Mouse (Mus musculus) MN1 (cell line): ENCODE measurements around the gene Ttll2.
"Not testable (repeated sequence)": the region's sequence is repeated elsewhere in the genome, so short reads cannot be mapped to it uniquely, and the experiment has no call there.

Experiments
- DNase-seq: peaks from one replicate; pipeline ENCODE4 v3.0.0-alpha.2; 2016; ENCODE audit warnings: low spot score

Gene Ttll2

GRCm38 (mm10) chr17:7352596-7352995, at the start of gene Ttll2:
TSS of gene Ttll2 (minus strand) at chr17:7352696.
- DNase-seq, result not testable (repeated sequence)

GRCm38 (mm10) chr17:7399770-7400169, 47.3 kb upstream of the Ttll2 start:
- DNase-seq, result not testable (repeated sequence)

- not testable (repeated sequence) for DNase-seq
Observed at GRCm38 (mm10) chr17:7398198-7398847, 45.8 kb upstream of the Ttll2 start.

DNA sequence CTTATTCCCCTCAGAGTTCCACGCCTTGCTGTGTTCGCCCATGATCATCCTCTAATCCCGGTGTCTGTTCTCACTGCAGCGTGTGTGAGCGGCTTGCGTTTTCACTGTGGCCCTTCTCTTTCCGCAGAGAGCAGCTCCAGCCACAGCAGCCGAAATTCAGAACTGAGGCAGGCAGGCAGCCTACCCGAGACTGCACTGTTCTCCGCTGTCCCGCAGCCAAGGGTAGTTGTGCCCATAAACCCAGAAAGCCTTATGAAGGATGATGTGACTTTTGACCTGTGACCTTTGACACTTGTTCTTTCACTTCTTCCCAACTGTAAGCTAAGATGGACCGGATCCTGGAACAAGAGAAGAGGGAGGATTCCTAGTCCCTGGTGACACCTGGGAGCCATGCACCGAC, 44.6 kb upstream of the Ttll2 start:
- DNase-seq, result not testable (repeated sequence)

DNA sequence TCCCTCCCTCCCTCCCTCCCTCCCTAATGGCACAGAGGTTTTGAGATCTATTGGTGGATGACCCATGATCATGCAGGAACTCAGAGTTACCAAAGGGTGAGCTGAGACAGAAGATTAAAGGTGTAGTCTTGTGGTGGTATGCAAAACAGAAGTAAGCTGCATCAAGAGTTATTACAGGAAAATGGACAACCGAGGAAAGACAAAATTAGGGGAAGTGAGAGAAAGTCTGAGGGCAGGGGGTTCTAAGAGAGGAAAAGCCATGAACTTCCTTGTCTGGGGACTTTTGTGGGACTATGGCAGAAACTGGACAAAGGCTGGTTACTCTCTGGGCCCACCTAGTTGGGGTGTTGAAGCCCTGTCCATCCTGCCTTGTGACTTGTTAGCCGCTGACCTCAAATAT, 43.8 kb upstream of the Ttll2 start:
- DNase-seq, result not testable (repeated sequence)

DNA sequence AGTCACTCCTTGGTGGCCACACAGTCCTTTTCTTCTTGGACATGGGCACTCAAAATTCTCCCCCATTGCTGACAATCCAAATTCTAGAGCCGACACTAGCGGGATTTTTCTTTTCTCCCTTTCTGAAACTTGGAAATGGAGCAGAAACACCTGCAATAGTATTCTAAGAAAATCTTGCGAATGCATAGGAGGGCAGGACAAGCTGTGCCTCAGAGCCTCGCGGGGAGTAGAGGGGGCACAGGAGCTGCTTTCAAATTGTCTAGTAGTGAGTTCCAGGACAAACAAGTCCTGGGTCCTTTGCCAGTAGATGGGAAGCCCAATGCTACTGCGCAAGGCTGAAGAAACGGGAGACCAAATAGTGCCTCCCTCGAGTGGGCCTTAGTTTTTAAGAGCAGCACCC, 43.2 kb upstream of the Ttll2 start:
- not testable (repeated sequence) for DNase-seq

DNA sequence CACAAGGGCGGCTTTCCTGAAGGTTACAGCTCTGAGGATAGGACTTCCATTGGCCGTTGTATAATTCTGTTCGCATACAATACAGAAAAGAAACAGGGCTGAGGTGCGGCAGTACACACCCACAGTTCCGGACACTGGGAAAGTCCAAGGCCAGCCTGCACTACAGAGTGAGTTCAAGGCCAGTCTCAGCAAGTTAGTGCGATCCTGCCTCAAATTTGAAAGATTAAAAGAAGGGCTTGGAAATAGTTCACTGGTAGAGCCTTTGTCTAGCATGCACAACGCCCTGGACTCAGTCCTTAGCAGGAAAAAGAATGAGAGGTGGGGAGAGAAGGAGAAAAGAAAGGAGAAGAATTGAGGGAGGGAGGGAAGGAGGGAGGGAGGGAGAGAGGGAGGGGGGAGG, 42.6 kb upstream of the Ttll2 start:
- DNase-seq, result not testable (repeated sequence)

- DNase-seq, result not testable (repeated sequence)
Observed at GRCm38 (mm10) chr17:7389898-7390297, 37.4 kb upstream of the Ttll2 start.

GRCm38 (mm10) chr17:7388958-7389356, 36.5 kb upstream of the Ttll2 start:
- not testable (repeated sequence) for DNase-seq

DNA sequence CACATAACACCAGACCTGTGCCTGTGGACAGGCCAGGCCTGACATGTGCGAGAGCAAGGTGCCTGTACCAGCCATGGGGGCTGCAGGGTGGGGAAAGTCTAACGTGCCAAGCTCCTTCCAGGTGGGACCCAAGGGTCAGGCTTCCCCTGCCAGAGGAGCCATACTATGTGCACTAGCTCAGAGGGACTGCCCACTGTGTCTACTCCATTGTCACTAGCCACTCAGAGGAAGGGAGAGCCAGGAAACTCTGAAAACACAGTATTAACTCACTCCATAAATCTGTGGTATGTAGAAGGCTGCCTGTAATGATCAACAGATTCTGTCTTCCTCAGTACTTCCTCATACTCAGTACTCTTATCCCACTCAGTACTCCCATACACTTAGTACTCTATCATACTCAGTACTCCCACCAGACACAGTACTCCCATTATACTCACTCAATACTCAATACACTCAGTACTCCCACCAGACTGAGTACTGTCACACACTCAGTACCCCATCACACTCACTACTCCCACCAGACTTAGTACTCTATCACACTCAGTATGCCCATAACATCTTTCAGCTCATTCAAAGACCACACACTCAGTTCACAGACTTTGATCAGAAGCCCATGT, 36.0 kb upstream of the Ttll2 start:
- DNase-seq, result not testable (repeated sequence)

DNA sequence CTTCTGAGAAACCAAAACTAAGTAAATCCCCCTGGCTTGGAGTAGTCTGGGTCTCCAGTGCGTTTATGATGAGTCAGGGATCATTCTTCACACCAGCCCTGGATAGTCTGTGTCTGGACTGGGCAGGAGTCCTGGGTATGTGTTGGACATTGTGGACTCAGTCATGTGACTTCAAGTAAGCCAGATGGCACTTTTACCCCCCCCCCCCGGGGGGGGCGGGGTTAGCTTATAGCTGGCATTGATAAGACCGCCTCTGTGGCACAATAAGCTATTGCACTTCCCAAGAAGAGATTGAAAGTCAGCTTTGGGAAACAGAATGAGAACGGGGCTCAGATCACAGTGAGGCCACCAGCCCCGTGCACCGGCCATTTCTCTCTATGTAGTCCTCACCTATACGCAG, 33.5 kb upstream of the Ttll2 start:
- DNase-seq, result peak; percentile 29

- DNase-seq, result not testable (repeated sequence)
Observed at GRCm38 (mm10) chr17:7385364-7385763, 32.9 kb upstream of the Ttll2 start, which contains the start of gene Unc93a2. TSS of gene Unc93a2 (minus strand) at chr17:7385464.

DNA sequence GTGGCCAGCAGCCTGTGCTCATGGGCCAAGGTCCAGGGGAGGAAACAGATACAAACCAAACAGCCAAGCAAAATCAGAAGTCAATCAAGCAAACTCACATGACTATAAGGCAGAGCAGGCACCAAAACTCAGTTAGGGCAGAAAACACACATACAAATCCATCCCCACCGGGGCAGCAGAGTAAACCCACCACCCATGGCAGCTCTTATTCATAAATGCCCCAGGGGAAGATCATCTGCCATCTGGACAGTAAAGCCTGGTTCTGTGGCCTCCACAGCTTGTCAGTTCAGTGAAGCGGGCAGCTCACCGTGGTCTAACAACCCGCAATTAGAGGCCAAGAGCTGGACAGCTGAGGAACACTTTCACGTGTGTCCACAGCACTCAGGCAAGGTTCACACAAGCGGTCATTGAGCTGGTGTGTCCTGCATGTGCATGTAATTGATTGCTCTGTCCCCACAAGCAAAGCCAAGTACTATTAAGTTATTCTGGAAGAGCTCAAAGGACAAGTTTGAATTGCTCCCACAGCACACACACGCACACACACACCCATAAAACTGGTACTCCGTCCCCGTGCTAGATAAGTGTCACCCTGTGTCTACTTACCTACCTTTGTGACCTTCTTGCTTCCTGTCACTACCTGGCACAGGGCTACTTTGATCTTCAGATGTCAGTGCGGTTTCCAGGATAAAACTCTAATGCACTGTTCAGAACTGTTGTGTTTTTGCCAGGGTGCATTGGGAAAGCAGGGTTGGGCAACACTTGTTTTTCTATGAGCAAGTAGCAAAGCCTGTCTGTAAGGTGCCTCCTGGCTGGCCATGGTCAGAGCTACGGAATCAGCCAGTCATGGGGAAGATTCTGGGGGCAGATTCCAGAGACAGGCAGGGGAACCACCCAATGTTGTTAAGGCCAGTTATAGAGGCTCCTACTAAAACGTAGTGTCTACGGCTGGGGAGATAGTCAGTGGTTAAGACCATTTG, 31.0 kb upstream of the Ttll2 start:
- not testable (repeated sequence) for DNase-seq

DNA sequence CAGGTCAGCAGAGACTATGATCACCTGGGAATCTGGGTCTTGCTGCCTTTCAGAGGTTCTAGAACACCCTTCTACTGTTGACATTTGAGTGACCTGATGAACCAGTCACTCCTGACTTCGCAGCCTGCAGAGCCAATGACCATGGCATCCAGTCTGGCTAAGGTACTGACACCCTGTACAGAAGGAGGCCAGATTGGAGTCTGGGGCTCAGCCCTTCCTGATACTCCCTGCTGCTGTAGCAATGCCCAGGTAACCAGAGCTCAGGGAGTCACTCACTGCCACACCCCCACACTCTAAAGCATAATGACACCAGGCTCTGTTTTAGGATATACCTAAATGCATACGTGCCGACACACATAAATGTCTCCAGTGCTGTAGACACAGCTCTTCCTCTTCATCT, 30.2 kb upstream of the Ttll2 start:
- not testable (repeated sequence) for DNase-seq

DNA sequence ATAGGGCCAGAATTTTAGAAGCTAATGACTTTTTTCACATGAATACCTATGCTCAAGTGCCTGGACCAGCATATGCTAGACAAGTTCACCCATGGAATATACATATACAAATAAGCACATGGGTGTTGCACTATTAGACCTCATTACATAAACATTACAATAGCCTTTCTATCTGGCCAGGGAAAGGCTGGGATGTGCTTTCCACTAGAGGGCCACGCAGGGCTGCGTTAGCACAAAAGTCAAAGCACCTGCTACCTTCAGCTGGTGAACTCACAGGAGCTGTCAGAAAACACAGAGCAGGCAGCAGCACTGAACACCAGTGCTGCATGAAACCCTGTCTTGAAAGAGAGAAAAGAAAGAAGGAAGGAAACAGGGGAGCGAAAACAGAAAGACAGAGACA, 25.4 kb upstream of the Ttll2 start:
- not testable (repeated sequence) for DNase-seq

DNA sequence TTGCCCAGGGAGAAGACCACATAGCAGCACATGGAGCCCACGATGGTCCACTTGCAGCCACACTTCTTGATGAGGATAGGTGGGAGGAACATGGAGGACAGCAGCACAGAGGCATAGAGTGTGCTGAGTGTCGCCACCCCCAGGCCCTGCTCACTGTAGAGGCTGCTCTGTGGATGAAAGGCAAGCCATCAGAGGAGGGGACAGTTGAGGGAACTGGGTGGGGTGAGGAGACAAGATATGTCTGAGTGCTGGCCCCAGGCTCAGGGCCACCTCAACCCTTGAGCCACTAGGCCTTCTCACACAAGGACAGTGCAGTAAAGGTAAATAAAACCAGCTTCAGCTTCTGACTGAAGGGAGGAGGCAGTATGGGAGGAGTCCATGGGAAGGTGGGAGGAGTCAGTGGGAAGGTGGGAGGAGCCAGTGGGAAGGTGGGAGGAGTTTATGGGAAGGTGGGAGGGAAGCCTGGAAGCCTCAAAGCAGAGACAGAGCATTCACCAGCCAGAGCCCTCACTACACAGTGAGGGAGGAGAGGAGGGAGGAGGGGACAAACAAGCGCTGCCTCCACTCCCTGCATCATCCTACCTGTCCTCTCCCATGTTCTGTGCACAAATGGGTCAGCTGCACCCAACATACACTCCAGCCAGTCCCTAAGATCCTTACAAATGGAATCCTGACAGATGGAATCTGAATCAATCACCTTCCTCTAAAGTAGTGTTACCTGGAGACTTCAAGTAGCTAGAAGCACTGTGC, 24.6 kb upstream of the Ttll2 start:
- DNase-seq, result not testable (repeated sequence)

- DNase-seq, result not testable (repeated sequence)
Observed at GRCm38 (mm10) chr17:7371879-7372278, 19.4 kb upstream of the Ttll2 start, which contains the start of gene Gm49630. TSS of gene Gm49630 (minus strand) at chr17:7371979.

DNA sequence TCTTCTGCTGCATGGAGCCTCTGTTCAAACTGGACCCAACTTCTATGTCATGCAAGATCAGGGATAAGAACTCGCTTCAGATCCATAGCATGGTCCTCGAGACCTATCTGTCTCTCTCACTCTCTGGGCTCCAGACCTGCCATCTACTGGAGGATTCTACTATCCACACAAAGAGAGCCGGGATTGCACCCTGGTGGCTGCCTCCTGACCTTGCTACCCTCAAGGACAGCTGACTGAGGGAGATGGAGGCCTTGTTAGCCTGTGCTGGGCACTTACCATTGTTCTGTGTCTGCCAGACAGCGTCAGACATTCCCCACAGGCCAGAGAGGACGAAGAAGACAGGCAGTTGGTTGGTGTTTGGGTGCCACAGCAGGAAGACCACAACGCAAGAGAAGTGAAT, 16.9 kb upstream of the Ttll2 start:
- DNase-seq, result not testable (repeated sequence)

DNA sequence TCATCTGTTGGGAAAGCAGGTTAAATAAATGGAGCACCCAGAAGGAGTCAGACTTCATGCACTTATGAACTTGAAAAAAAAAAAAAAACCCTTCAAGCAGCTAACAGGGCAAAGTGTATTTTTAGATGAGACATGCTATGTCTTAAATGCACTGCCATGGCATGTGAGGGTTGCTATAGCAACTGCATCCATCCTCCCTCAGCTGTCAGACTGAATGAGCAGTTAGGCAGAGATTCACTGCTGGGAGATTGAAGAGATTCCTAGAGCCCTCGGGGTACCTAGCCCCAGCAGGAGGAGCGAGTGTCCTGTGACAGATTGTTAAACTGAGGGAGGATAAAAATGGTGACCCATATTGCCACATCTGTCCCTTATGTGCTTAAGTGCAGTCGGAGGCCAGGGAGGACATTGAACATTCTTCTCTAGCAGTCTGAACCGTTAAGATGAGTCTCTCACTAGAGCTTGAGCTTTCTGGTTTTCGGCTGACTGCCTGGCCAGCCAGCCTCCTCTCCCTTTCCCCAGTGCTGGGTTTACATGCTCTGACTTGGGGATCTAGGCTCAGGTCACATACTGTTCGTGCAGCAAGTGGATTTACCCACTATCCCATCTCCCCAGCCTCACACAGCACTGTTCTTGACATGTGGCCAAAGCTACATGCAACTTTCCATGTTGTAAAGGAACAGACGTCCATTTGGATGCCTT, 14.3 kb upstream of the Ttll2 start:
- DNase-seq, result not testable (repeated sequence)

- DNase-seq, result not testable (repeated sequence)
Observed at GRCm38 (mm10) chr17:7366265-7366664, 13.8 kb upstream of the Ttll2 start.

DNA sequence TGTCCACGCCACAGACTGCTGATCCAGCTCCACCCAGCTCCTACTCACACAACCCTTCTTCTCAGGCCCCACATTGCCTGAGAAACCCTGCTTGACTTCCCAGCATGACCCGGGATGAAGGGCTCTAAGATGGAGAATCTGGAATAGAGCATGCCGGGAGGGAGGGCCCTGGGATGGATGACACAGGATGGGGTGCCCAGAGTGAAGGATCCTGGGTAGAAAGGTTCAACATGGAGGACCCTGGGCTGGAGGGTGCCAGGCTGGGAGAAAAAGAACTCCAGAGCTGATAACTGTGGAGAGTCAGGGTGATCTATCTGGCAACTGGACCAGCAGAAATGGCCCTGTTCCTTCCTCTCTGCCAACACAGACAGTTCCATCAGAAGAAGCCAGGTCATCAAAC, 13.1 kb upstream of the Ttll2 start:
- DNase-seq, result not testable (repeated sequence)
